Mouse (Mus musculus): ENCODE measurements at regions not wholly inside any gene's neighbourhood (a gene's known extent, or its start where the extent isn't known, plus 50 kb on each side); places are given as distances from the start of the nearest gene placed in this dataset.
"Not testable (repeated sequence)": the region's sequence is repeated elsewhere in the genome, so short reads cannot be mapped to it uniquely, and the experiment has no call there.

GRCm38 (mm10) chr1:177382596-177383190 is 59.5 kb upstream of the Zbtb18 start:
- DNase-seq (ENCODE audit: low read depth, low spot score): peak; percentile 7

- peak; percentile 84 for DNase-seq (ENCODE audit: low read depth, low spot score)
These were observed 60.0 kb upstream of the Zbtb18 start for GRCm38 (mm10) chr1:177382147-177382546.

GRCm38 (mm10) chr1:177378112-177378511 is 64.0 kb upstream of the Zbtb18 start:
- DNase-seq (ENCODE audit: low read depth, low spot score): peak; percentile 51

GRCm38 (mm10) chr1:177373226-177373825 is 68.8 kb upstream of the Zbtb18 start:
- DNase-seq (ENCODE audit: low read depth, low spot score): no peak

GRCm38 (mm10) chr1:177372066-177372465 is 70.1 kb upstream of the Zbtb18 start:
- no peak for DNase-seq (ENCODE audit: low read depth, low spot score)

GRCm38 (mm10) chr1:177367864-177368610 is 74.1 kb upstream of the Zbtb18 start:
- DNase-seq (ENCODE audit: low read depth, low spot score): no peak

- no peak for DNase-seq (ENCODE audit: low read depth, low spot score)
These were observed 75.2 kb upstream of the Zbtb18 start for GRCm38 (mm10) chr1:177366914-177367313.

- peak; percentile 67 for DNase-seq (ENCODE audit: low read depth, low spot score)
These were observed 75.7 kb upstream of the Zbtb18 start for GRCm38 (mm10) chr1:177366475-177366874.

- DNase-seq (ENCODE audit: low read depth, low spot score): peak; percentile 65
These were observed 77.8 kb upstream of the Zbtb18 start for GRCm38 (mm10) chr1:177364355-177364754.

- peak; percentile 56 for DNase-seq (ENCODE audit: low read depth, low spot score)
These were observed 79.8 kb upstream of the Zbtb18 start for GRCm38 (mm10) chr1:177362398-177362797.

- peak; percentile 47 for DNase-seq (ENCODE audit: low read depth, low spot score)
These were observed 90.5 kb upstream of the Akt3 start for GRCm38 (mm10) chr1:177348400-177349092.

- peak; percentile 91 for DNase-seq (ENCODE audit: low read depth, low spot score)
These were observed 89.2 kb upstream of the Akt3 start for GRCm38 (mm10) chr1:177347208-177347607.

- DNase-seq (ENCODE audit: low read depth, low spot score): no peak
These were observed 88.5 kb upstream of the Akt3 start for GRCm38 (mm10) chr1:177346540-177346939.

GRCm38 (mm10) chr1:177345540-177345939 is 87.5 kb upstream of the Akt3 start:
- no peak for DNase-seq (ENCODE audit: low read depth, low spot score)

GRCm38 (mm10) chr1:177343949-177344348 is 85.9 kb upstream of the Akt3 start:
- DNase-seq (ENCODE audit: low read depth, low spot score): no peak

GRCm38 (mm10) chr1:177343121-177343520 is 85.1 kb upstream of the Akt3 start:
- DNase-seq (ENCODE audit: low read depth, low spot score): no peak

- DNase-seq (ENCODE audit: low read depth, low spot score): no peak
These were observed 82.2 kb upstream of the Akt3 start for GRCm38 (mm10) chr1:177340232-177340631.

- DNase-seq (ENCODE audit: low read depth, low spot score): not testable (repeated sequence)
These were observed 81.3 kb upstream of the Akt3 start for GRCm38 (mm10) chr1:177339207-177339787.

- peak; percentile 79 for DNase-seq (ENCODE audit: low read depth, low spot score)
These were observed 80.6 kb upstream of the Akt3 start for GRCm38 (mm10) chr1:177338466-177339206.

- DNase-seq (ENCODE audit: low read depth, low spot score): no peak
These were observed 79.8 kb upstream of the Akt3 start for GRCm38 (mm10) chr1:177337756-177338155.

- peak; percentile 21 for DNase-seq (ENCODE audit: low read depth, low spot score)
These were observed 79.1 kb upstream of the Akt3 start for GRCm38 (mm10) chr1:177337141-177337540.
